Mouse (Mus musculus) splenic B cell, adult 2 months (primary cell): ENCODE data around the gene Cep68.

Experiments used
- DNase-seq: peaks from one replicate; pipeline ENCODE4 v3.0.0-alpha.2; 2011; ENCODE audit warnings: low read depth, low spot score
- H3K27me3 ChIP-seq: 2 replicates; pipeline ENCODE4 v1.6.1; 2012; ENCODE audit warnings: mild to moderate bottlenecking, low read length, moderate library complexity, mixed read lengths; ENCODE audit not compliant: control insufficient read depth, poor library complexity, insufficient read depth, severe bottlenecking
- H3K36me3 ChIP-seq: 2 replicates; pipeline ENCODE4 v1.6.1; 2012; ENCODE audit warnings: mild to moderate bottlenecking, low read length, moderate library complexity, mixed read lengths; ENCODE audit not compliant: control insufficient read depth, poor library complexity, insufficient read depth, severe bottlenecking

Cep68 gene

DNA sequence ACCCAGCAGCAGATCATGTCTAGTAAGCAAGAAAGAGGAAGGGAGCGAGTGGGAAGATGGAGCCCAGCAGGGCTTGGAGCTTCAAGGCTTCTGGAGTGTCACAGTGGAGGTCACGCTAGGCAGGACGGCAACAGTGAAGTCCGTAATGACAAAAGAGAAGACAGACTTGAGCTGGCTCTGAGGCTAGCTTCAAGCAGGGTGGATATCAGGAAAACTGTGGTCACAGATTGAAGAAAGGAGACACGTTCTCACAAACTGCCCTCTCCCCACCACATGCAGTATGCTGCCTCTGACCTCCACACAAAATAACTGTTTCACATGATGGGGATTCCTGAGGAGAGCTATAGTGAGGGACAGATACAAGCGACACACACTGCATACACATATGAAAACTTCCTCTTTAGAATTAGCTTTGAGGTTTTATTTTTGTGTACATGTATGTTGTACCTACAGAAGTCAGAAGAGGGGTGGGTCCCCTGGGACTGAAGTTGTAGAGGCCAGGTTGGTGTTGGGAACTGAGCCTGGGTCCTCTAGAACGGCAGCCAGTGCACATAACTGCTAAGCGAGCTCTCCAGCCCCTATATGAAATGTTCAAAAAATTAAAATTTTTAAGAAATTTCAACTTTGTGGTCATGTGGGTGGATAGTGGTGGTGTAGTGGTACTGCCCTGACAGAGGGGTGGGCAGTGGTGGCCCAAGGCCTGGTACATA is 1.9 kb downstream of the Cep68 start:
- DNase-seq = peak; percentile 51
- Histone ChIP-seq H3K27me3 (no peaks in the 10 kb centered on the region; the same call in 1 of the 2 replicates), H3K36me3 (peaks cover 1% of the 10 kb centered on the region; the same call in 1 of the 2 replicates)

GRCm38 (mm10) chr11:20246616-20247015 is 2.6 kb downstream of the Cep68 start:
- no peaks in the 10 kb centered on the region; the same call in 1 of the 2 replicates for H3K27me3 ChIP-seq
- DNase-seq = no peak
- H3K36me3 ChIP-seq = peaks cover 1% of the 10 kb centered on the region; the same call in 1 of the 2 replicates

- peaks cover 3% of the 10 kb centered on the region; the same call in 1 of the 2 replicates for H3K36me3 ChIP-seq
- no peak for DNase-seq
- H3K27me3 ChIP-seq = no peaks in the 10 kb centered on the region; the same call in 1 of the 2 replicates
These were observed 3.9 kb downstream of the Cep68 start for GRCm38 (mm10) chr11:20245316-20245715.

DNA sequence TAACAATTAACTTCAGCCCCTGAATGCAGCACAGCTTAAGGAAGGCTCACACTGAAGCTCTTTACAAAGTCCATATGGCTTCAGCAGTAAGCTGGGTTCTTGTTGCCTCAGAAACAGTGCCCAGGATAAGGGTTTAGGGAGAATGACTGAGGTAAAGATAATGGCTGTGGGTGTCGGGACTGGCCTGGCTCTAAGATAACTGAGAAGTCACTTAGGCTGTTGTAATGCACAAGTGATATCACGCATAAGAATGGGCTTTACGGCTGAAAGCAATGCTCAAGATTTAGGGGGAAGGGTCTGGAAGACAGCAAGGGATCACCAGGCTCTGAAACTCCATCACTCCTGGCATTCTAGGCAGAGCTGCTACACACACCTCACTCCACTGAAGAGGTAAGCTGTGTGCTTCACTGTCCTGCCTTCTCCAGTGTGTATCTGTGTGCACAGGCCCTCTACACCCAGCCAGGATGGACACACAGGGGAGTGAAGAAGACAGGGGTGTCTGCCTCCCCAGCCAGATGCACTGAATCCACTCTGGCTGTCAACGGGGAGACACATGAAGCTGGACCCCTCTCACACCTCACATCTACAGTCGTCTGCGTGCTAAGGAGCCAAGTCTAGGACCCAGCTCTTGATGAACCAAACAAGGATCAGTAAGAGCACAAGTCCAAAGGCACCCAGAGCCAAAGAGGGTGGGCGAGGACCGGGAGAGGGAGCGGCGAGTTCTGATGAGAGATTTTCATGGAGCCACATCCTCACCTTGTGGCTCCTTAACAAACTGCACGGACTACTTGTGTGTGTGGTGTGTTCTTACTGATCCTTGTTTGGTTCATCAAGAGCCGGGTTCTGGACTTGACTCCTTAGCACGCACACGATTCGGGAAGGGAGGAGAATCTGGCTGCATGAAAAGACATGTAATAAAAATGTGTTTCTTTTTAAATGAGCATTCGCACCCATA is 4.6 kb downstream of the Cep68 start:
- DNase-seq = no peak
- H3K27me3 ChIP-seq = no peaks in the 10 kb centered on the region; the same call in 1 of the 2 replicates
- H3K36me3 ChIP-seq = peaks cover 6% of the 10 kb centered on the region

DNA sequence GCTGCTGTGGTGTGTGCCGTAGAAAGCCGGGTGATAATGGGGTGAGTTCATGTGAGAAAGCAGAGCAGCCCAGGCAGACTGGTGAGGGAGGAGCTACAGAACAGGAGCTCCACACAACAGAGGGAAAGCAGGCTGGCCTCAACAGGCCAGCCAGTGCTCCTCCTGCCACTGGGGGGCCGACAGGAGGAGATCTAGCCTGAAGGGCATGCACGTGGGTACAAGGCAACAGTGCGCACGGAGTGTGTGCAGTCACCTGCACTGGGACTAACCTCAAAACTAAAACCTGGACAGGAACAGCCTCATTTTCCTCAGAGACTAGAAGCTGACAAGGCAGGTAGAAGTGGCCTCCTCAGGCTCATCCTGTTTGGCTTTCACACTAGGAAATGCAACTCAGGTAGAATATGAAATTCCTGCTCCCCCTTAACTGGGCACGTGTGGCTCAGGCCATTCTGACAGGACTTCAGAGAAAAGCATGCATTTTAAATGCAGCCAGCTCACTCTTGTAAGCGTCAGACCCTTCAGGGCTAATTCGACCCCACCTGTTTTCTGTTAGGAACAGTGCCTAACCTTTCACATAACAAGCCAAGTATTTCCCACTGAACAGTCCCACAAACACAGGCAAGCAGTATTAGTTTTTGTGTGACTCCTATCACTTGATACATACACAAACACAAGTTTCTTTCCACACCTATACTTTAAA is 5.9 kb downstream of the Cep68 start:
- H3K27me3 ChIP-seq = no peaks in the 10 kb centered on the region
- no peak for DNase-seq
- peaks cover 11% of the 10 kb centered on the region for H3K36me3 ChIP-seq

DNA sequence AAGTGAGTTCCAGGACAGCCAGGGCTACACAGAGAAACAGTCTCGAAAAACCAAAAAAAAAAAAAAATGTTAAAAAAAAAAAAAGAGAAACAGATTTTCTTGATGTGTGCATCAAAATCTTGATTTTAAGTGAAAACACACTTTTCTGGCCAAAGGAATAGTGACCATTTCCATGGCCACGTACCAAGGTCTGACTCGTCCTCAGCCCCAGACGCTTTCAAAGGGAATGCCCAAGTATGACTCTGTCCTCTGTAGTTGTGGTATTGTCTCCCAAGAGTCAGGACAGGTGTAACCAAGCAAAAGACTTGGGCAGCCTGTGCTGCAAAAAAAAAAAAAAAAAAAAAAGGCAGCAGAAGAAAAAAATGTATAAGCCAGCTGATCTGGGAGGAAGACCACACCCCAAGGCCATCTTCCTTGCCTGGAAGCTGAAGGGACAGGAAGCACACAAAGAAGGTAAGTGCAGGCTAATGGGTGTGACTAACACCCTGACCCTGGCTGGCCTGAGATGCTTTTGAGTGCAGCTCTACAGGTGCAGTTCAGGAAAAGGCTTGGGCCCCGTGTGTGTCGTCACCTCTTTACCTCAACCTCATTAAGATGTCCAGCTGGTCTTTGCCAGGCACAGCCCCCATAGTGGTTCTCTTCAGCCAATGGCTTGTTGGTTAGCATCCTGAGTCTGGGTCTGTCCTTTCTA is 6.7 kb downstream of the Cep68 start:
- Histone ChIP-seq H3K36me3 (peaks cover 12% of the 10 kb centered on the region), H3K27me3 (no peaks in the 10 kb centered on the region)
- DNase-seq = no peak

DNA sequence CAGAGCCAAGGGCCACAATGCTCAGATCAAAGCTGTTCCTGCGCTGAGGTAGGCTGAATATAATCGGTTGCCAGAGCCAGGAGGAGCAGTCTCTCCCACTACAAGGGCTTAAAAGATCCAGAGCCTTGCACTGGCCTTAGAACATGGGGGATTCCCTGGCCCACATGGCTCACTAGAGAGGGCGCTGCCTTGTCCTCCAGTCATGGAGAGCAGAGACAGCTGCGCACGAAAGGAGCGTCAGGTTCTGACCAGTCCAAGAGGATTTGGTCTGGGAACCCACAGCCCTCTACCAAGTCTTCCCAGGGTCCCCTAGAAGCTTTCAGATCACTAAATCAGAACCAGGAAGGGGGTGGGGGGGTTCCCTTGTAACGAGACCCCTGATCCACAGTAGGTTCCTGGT is 7.9 kb downstream of the Cep68 start:
- DNase-seq = no peak
- Histone ChIP-seq H3K36me3 (peaks cover 17% of the 10 kb centered on the region), H3K27me3 (no peaks in the 10 kb centered on the region)

GRCm38 (mm10) chr11:20240331-20240730 is 8.9 kb downstream of the Cep68 start:
- peaks cover 18% of the 10 kb centered on the region for H3K36me3 ChIP-seq
- H3K27me3 ChIP-seq = no peaks in the 10 kb centered on the region
- DNase-seq = no peak

DNA sequence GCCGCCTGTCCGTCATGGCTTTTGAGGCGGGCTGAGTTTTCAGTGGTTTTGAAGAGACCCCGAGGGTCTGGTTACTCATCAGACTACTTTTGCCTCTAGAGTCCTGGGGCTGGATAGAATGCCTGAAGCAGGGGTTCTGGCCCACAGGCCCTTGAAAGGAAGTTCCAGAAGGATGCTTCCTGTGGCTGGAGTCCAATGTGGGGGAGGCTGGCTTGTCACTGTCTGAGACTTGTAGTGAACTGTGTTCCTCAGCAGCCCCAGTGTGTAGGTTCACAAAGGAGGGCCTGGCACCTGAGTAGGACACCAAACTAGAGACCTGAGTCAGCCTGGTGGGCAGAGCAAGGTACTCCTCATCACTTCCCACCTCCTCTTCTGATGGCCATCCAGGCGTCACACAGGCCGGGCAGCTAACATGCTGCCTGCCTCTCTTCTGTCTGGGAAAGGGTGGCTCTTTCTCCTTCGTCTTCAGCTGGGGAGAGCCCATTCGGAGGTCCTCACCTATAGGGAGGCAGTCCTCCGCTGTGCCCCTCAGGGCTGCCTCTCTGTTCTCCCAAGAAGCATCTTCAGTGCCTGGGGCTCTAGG is 9.9 kb downstream of the Cep68 start:
- Histone ChIP-seq H3K36me3 (peaks cover 18% of the 10 kb centered on the region), H3K27me3 (no peaks in the 10 kb centered on the region)
- no peak for DNase-seq

- no peak for DNase-seq
- Histone ChIP-seq H3K36me3 (peaks cover 17% of the 10 kb centered on the region), H3K27me3 (no peaks in the 10 kb centered on the region)
These were observed 11.3 kb downstream of the Cep68 start for GRCm38 (mm10) chr11:20237976-20238375.

DNA sequence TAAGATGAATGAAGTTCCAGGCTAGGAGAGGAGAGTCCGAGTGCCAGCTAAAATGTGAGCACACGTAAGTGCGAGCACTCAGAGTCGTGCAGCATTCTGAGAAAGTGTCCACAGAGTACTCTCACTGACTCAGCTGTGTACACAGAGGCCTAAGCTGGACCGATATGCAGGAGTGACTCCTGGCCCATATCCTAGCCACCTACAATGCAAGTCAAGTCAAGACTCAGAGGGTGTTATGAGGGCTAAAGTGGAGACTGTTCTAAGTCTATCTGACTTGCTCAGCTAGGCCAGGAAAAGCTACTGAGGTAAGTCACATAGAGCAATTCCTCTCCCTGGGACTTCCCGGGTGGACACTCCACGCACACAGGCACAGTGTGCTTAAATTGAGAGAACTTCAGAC is 12.2 kb downstream of the Cep68 start:
- H3K27me3 ChIP-seq = no peaks in the 10 kb centered on the region
- peaks cover 19% of the 10 kb centered on the region for H3K36me3 ChIP-seq
- DNase-seq = no peak

DNA sequence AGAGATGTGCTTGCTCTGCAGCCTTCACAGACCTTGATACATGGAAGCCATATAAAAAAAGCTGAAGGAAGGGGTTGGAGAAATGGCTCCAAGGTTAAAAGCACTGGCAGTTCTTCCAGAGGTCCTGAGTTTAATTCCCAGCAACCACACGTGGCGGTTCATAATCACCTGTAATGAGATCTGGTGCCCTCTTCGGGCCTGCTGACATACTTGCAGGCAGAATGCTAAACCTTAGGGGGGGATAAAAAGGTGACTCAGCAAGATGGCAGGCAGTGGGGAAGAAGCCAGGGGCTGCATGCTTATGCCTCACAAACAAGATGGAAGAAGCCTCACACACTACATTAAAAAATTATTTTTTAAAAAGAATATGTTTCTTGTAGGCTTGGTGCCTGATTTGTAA is 15.0 kb downstream of the Cep68 start:
- peaks cover 13% of the 10 kb centered on the region for H3K36me3 ChIP-seq
- no peak for DNase-seq
- no peaks in the 10 kb centered on the region for H3K27me3 ChIP-seq

- Histone ChIP-seq H3K36me3 (peaks cover 7% of the 10 kb centered on the region; the same call in 1 of the 2 replicates), H3K27me3 (no peaks in the 10 kb centered on the region)
- DNase-seq = peak; percentile 16
These were observed 17.0 kb downstream of the Cep68 start for GRCm38 (mm10) chr11:20232016-20232755.
